Mouse (Mus musculus): ENCODE measurements around the gene Retreg3. TPM values are rescaled to one million over a fixed set of nuclear protein-coding genes. Genes with fewer than 3 reads are reported as not detected.

The Retreg3 gene
- total RNA-seq, 2 experiments from 2014 or later = 55.0 to 56.6 TPM

GRCm38 (mm10) chr11:101120545-101121188 lies 974 bp upstream of the Retreg3 start:
- DNase-seq (ENCODE audit: low spot score in 2 of 2) = no peak
- TF ChIP-seq CTCF (conservative IDR thresholded peaks at IDR 0.05) = no peak
- Histone ChIP-seq H3K4me3 (peak overlapping the region; percentile 77), H3K27ac (peak overlapping the region; percentile 94)

- H3K4me3 ChIP-seq = peak overlapping the region; percentile 84
- peak; percentile 52 for TF ChIP-seq CTCF (conservative IDR thresholded peaks at IDR 0.05)
- H3K27ac ChIP-seq = peak overlapping the region; percentile 98
- DNase-seq (ENCODE audit: low spot score in 2 of 2) = no peak
Observed at GRCm38 (mm10) chr11:101119131-101119760, 447 bp downstream of the Retreg3 start.

GRCm38 (mm10) chr11:101118105-101118504 lies 1.6 kb downstream of the Retreg3 start:
- Histone ChIP-seq H3K27ac (peak overlapping the region; percentile 98; the same call in 1 of the 2 replicates), H3K4me3 (peak overlapping the region; percentile 84)
- DNase-seq (ENCODE audit: low spot score in 2 of 2) = no peak
- no peak for TF ChIP-seq CTCF (conservative IDR thresholded peaks at IDR 0.05)

GRCm38 (mm10) chr11:101115564-101115963 lies 4.1 kb downstream of the Retreg3 start:
- Histone ChIP-seq H3K4me3 (no peak overlapping the region), H3K27ac (peak overlapping the region; percentile 75)
- no peak for DNase-seq (ENCODE audit: low spot score in 2 of 2)
- TF ChIP-seq CTCF (conservative IDR thresholded peaks at IDR 0.05) = no peak

GRCm38 (mm10) chr11:101112186-101112585 lies 7.5 kb downstream of the Retreg3 start:
- no peak for DNase-seq (ENCODE audit: low spot score in 2 of 2)
- Histone ChIP-seq H3K4me3 (no peak overlapping the region), H3K27ac (no peak overlapping the region)
- TF ChIP-seq CTCF (conservative IDR thresholded peaks at IDR 0.05) = no peak

- DNase-seq (ENCODE audit: low spot score in 2 of 2) = no peak
- H3K4me3 ChIP-seq = no peak overlapping the region
- no peak overlapping the region for H3K27ac ChIP-seq
- no peak for TF ChIP-seq CTCF (conservative IDR thresholded peaks at IDR 0.05)
Observed at GRCm38 (mm10) chr11:101111178-101111577, 8.5 kb downstream of the Retreg3 start.

- Histone ChIP-seq H3K27ac (no peak overlapping the region), H3K4me3 (no peak overlapping the region)
- no peak for TF ChIP-seq CTCF (conservative IDR thresholded peaks at IDR 0.05)
- DNase-seq (ENCODE audit: low spot score in 2 of 2) = no peak
Observed at GRCm38 (mm10) chr11:101110708-101111107, 9.0 kb downstream of the Retreg3 start.

- Histone ChIP-seq H3K4me3 (no peak overlapping the region), H3K27ac (peak overlapping the region; percentile 41; the same call in 1 of the 2 replicates)
- no peak for TF ChIP-seq CTCF (conservative IDR thresholded peaks at IDR 0.05)
- no peak for DNase-seq (ENCODE audit: low spot score in 2 of 2)
Observed at GRCm38 (mm10) chr11:101109351-101109750, 10.3 kb downstream of the Retreg3 start.

GRCm38 (mm10) chr11:101103011-101103410 lies 16.7 kb downstream of the Retreg3 start:
- no peak for DNase-seq (ENCODE audit: low spot score in 2 of 2)
- Histone ChIP-seq H3K4me3 (no peak overlapping the region), H3K27ac (no peak overlapping the region)
- no peak for TF ChIP-seq CTCF (conservative IDR thresholded peaks at IDR 0.05)

GRCm38 (mm10) chr11:101098231-101098630 lies 21.5 kb downstream of the Retreg3 start:
- H3K27ac ChIP-seq = no peak overlapping the region
- DNase-seq (ENCODE audit: low spot score in 2 of 2) = no peak
- no peak for TF ChIP-seq CTCF (conservative IDR thresholded peaks at IDR 0.05)

GRCm38 (mm10) chr11:101095314-101096024 lies 24.2 kb downstream of the Retreg3 start, which contains the start of gene Psmc3ip:
Gene Psmc3ip (minus strand): TSS chr11:101095436.
- Histone ChIP-seq H3K27ac (peak within 1 kb of the TSS; percentile 98), H3K4me3 (peak within 1 kb of the TSS; percentile 87)
- peak; percentile 93 for TF ChIP-seq CTCF (conservative IDR thresholded peaks at IDR 0.05)
- DNase-seq (ENCODE audit: low spot score in 2 of 2) = peak; percentile 94

More at GRCm38 (mm10) chr11:101098231-101098630, 21.5 kb downstream of the Retreg3 start:
- no peak overlapping the region for H3K4me3 ChIP-seq

GRCm38 (mm10) chr11:101094930-101095313 lies 24.8 kb downstream of the Retreg3 start:
- Histone ChIP-seq H3K4me3 (peak overlapping the region; percentile 87), H3K27ac (peak overlapping the region; percentile 98; the same call in 1 of the 2 replicates)
- no peak for TF ChIP-seq CTCF (conservative IDR thresholded peaks at IDR 0.05)
- no peak for DNase-seq (ENCODE audit: low spot score in 2 of 2)

- Histone ChIP-seq H3K4me3 (no peak overlapping the region), H3K27ac (no peak overlapping the region)
- DNase-seq (ENCODE audit: low spot score in 2 of 2) = no peak
- no peak for TF ChIP-seq CTCF (conservative IDR thresholded peaks at IDR 0.05)
Observed at GRCm38 (mm10) chr11:101089931-101090330, 29.8 kb downstream of the Retreg3 start.

Data from layer of hippocampus, adult 2 months (tissue).